Mouse (Mus musculus) left cerebral cortex, postnatal 25 days (tissue): ENCODE data around the gene Smarcad1. TPM values are rescaled to one million over a fixed set of nuclear protein-coding genes. Genes with fewer than 3 reads are reported as not detected.

Experiments
- total RNA-seq, 2 experiments: library from RNA; stranded (reverse); gene quantifications; 2 replicates each; pipeline ENCODE4 v1.2.3; 2021

The Smarcad1 gene
- total RNA-seq, 2 experiments from 2014 or later, result 39.8 to 41.7 TPM

Other genes starting within 250 kb of the Smarcad1 start
- gene Hpgds, start 102.3 kb downstream of the Smarcad1 start, total RNA-seq, result 1 to 10 TPM; 3.6 to 3.9 TPM